Mouse (Mus musculus) neural tube, embryonic 12.5 days (tissue): ENCODE measurements around the gene Slfn14. TPM values are rescaled to one million over a fixed set of nuclear protein-coding genes. Genes with fewer than 3 reads are reported as not detected.
"Not testable (repeated sequence)": the region's sequence is repeated elsewhere in the genome, so short reads cannot be mapped to it uniquely, and the experiment has no call there.

Experiments
- ATAC-seq: fragments of 200-750 bp; cut with Nextera tagmentation; 2 replicates; pipeline ENCODE4 v1.8.0; 2017; ENCODE audit warnings: low read depth, mild to moderate bottlenecking, moderate TSS enrichment, moderate library complexity; ENCODE audit not compliant: low FRiP score
- H3K27ac ChIP-seq: fragments of 300-500 bp; sonication (generic); 2 replicates; pipeline ENCODE4 v1.5.1; 2016
- H3K27me3 ChIP-seq: fragments of 300-500 bp; sonication (generic); replicated peaks from 2 replicates; pipeline ENCODE4 v1.6.1; 2016; ENCODE audit warnings: mild to moderate bottlenecking
- H3K36me3 ChIP-seq: fragments of 300-500 bp; sonication (generic); 2 replicates; pipeline ENCODE4 v1.6.1; 2016; ENCODE audit warnings: mild to moderate bottlenecking
- H3K4me1 ChIP-seq: fragments of 300-500 bp; sonication (generic); 2 replicates; pipeline ENCODE4 v1.6.1; 2016
- H3K4me2 ChIP-seq: fragments of 300-500 bp; sonication (generic); replicated peaks from 2 replicates; pipeline ENCODE4 v1.6.1; 2016; ENCODE audit warnings: mild to moderate bottlenecking
- H3K4me3 ChIP-seq: fragments of 300-500 bp; sonication (generic); 2 replicates; pipeline ENCODE4 v1.5.1; 2016
- H3K9ac ChIP-seq: fragments of 300-500 bp; sonication (generic); 2 replicates; pipeline ENCODE4 v1.6.1; 2016; ENCODE audit warnings: mild to moderate bottlenecking
- H3K9me3 ChIP-seq: fragments of 300-500 bp; sonication (generic); 2 replicates; pipeline ENCODE4 v1.6.1; 2016; ENCODE audit warnings: mild to moderate bottlenecking
- WGBS: fragments of 180-500 bp; shearing (Covaris S2); methylation state at CpG from one replicate; pipeline ENCODE4 v1.1.7; 2016; 5-methylcytosine and 5-hydroxymethylcytosine counted together
- polyA plus RNA-seq: library from polyadenylated mRNA; unstranded; fragments of >200 nt; fragmentation: Nextera tagmentation; extraction: Ambion mirVana; gene quantifications from 2 replicates; pipeline ENCODE4 v1.2.1, GENCODE M21; 2016

The Slfn14 gene
- polyA plus RNA-seq, 1 experiment from 2014 or later, result 0.77 TPM

DNA sequence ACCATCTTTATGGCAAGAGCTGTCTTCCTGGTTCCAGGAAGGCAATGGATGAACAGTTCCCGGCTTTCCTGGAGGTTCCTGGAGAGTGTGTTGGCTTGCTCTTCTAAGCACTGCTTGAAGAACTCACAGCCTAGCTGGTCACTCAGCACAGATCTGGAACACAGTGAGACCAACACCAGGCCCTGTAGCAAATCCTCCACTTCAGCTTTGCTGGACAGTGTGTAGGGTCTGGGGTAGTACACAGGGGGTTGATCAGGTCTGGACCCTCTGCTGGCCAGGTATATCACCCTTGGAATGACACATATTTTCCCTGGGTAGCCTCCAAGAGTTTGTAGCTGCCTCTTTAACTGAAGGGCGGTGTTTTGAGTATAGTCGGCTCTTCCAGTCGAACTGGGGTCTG lies 7.5 kb downstream of the Slfn14 start:
- no peak overlapping the region for H3K4me2 ChIP-seq
- WGBS, result 85% methylated on average over 4 of the region's 4 CpGs
- peaks cover 5% of the 10 kb centered on the region; the same call in 1 of the 2 replicates for H3K4me1 ChIP-seq
- no peaks in the 10 kb centered on the region for H3K9me3 ChIP-seq
- no peak for ATAC-seq
- no peak overlapping the region for H3K9ac ChIP-seq
- H3K27ac ChIP-seq, result no peak overlapping the region
- no peaks in the 10 kb centered on the region for H3K27me3 ChIP-seq
- no peak overlapping the region for H3K4me3 ChIP-seq
- no peaks in the 10 kb centered on the region for H3K36me3 ChIP-seq

GRCm38 (mm10) chr11:83276251-83276650 lies 10.3 kb downstream of the Slfn14 start:
- no peak overlapping the region for H3K27ac ChIP-seq
- 77% methylated on average over 7 of the region's 7 CpGs for WGBS

GRCm38 (mm10) chr11:83271951-83272843 lies 14.3 kb downstream of the Slfn14 start:
- no peak for ATAC-seq
- 22% methylated on average over 2 of the region's 2 CpGs for WGBS
- no peak overlapping the region for H3K9ac ChIP-seq
- H3K27me3 ChIP-seq, result no peaks in the 10 kb centered on the region
- no peak overlapping the region for H3K4me2 ChIP-seq
- H3K27ac ChIP-seq, result no peak overlapping the region
- H3K36me3 ChIP-seq, result no peaks in the 10 kb centered on the region
- H3K4me3 ChIP-seq, result no peak overlapping the region
- H3K9me3 ChIP-seq, result no peaks in the 10 kb centered on the region
- no peaks in the 10 kb centered on the region for H3K4me1 ChIP-seq

More at GRCm38 (mm10) chr11:83276251-83276650, 10.3 kb downstream of the Slfn14 start:
- no peak for ATAC-seq
- Histone ChIP-seq H3K4me2 (no peak overlapping the region), H3K27me3 (no peaks in the 10 kb centered on the region), H3K9me3 (no peaks in the 10 kb centered on the region), H3K36me3 (no peaks in the 10 kb centered on the region), H3K4me1 (peaks cover 5% of the 10 kb centered on the region; the same call in 1 of the 2 replicates), H3K9ac (no peak overlapping the region), H3K4me3 (no peak overlapping the region)

- WGBS, result under 1% methylated on average over 26 of the region's 26 CpGs
- Histone ChIP-seq H3K4me2 (peak overlapping the region; percentile 58), H3K9me3 (no peaks in the 10 kb centered on the region), H3K27me3 (no peaks in the 10 kb centered on the region), H3K9ac (peak overlapping the region; percentile 56), H3K4me1 (no peaks in the 10 kb centered on the region), H3K4me3 (peak overlapping the region; percentile 46), H3K36me3 (no peaks in the 10 kb centered on the region), H3K27ac (peak overlapping the region; percentile 60; the same call in 1 of the 2 replicates)
- ATAC-seq, result peak; percentile 88
These were observed 15.2 kb downstream of the Slfn14 start for GRCm38 (mm10) chr11:83271151-83271950.

GRCm38 (mm10) chr11:83270842-83271150 lies 15.7 kb downstream of the Slfn14 start:
- peak overlapping the region; percentile 60; the same call in 1 of the 2 replicates for H3K27ac ChIP-seq
- no peaks in the 10 kb centered on the region for H3K27me3 ChIP-seq
- H3K36me3 ChIP-seq, result no peaks in the 10 kb centered on the region
- no peaks in the 10 kb centered on the region for H3K9me3 ChIP-seq
- WGBS, result 0% methylated on average over 6 of the region's 6 CpGs
- H3K4me1 ChIP-seq, result no peaks in the 10 kb centered on the region
- peak; percentile 62 for ATAC-seq
- peak overlapping the region; percentile 56 for H3K9ac ChIP-seq
- peak overlapping the region; percentile 46 for H3K4me3 ChIP-seq
- peak overlapping the region; percentile 58 for H3K4me2 ChIP-seq

DNA sequence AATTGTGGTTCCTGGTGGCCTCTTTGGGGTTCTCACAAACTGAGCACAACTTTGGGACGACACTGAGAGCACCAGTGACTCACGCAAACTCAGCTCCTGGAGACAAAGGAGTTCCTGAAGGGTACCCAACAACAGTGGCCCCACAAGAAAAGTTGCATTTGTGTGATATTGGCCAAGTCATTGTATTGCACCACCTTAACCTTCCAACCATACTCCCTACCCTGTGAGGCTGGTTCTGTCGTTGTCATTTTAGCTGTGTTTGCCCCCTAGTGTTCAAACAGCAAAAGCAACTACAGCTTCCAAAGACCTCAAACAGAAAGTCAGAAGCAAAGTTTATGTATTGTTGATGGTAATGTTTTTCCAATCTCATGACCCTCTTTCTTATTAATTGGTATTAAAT lies 23.4 kb downstream of the Slfn14 start:
- no peak for ATAC-seq

GRCm38 (mm10) chr11:83262673-83263072 lies 23.9 kb downstream of the Slfn14 start:
- H3K27ac ChIP-seq, result no peak overlapping the region
- H3K27me3 ChIP-seq, result no peaks in the 10 kb centered on the region
- ATAC-seq, result no peak
- H3K9ac ChIP-seq, result no peak overlapping the region
- H3K4me1 ChIP-seq, result no peaks in the 10 kb centered on the region
- H3K4me3 ChIP-seq, result no peak overlapping the region
- no peak overlapping the region for H3K4me2 ChIP-seq
- 91% methylated on average over 1 of the region's 1 CpGs for WGBS
- H3K9me3 ChIP-seq, result no peaks in the 10 kb centered on the region
- no peaks in the 10 kb centered on the region for H3K36me3 ChIP-seq

More for the DNA sequence above, 23.4 kb downstream of the Slfn14 start:
- Histone ChIP-seq H3K9ac (no peak overlapping the region), H3K4me2 (no peak overlapping the region), H3K36me3 (no peaks in the 10 kb centered on the region), H3K27me3 (no peaks in the 10 kb centered on the region), H3K4me3 (no peak overlapping the region), H3K4me1 (no peaks in the 10 kb centered on the region), H3K9me3 (no peaks in the 10 kb centered on the region), H3K27ac (no peak overlapping the region)
- WGBS, result 57% methylated on average over 3 of the region's 3 CpGs

GRCm38 (mm10) chr11:83257211-83257610 lies 29.3 kb downstream of the Slfn14 start:
- H3K36me3 ChIP-seq, H3K9me3 ChIP-seq, H3K4me3 ChIP-seq, H3K27me3 ChIP-seq, H3K27ac ChIP-seq, H3K4me2 ChIP-seq, ATAC-seq, H3K9ac ChIP-seq, H3K4me1 ChIP-seq: not testable (repeated sequence)
- WGBS, result 69% methylated on average over 5 of the region's 5 CpGs

- Histone ChIP-seq H3K36me3 (no peaks in the 10 kb centered on the region), H3K9ac (no peak overlapping the region), H3K4me1 (no peaks in the 10 kb centered on the region), H3K27ac (no peak overlapping the region), H3K27me3 (no peaks in the 10 kb centered on the region), H3K4me2 (no peak overlapping the region), H3K4me3 (no peak overlapping the region), H3K9me3 (no peaks in the 10 kb centered on the region)
- WGBS, result 13% methylated on average over 2 of the region's 2 CpGs
- ATAC-seq, result no peak
These were observed 46.7 kb downstream of the Slfn14 start for GRCm38 (mm10) chr11:83239811-83240210.

GRCm38 (mm10) chr11:83238389-83238788 lies 48.1 kb downstream of the Slfn14 start:
- H3K9me3 ChIP-seq, result no peaks in the 10 kb centered on the region
- WGBS, result 93% methylated on average over 2 of the region's 2 CpGs
- no peaks in the 10 kb centered on the region for H3K4me1 ChIP-seq
- H3K36me3 ChIP-seq, result no peaks in the 10 kb centered on the region
- no peak for ATAC-seq
- no peak overlapping the region for H3K4me3 ChIP-seq
- H3K27ac ChIP-seq, result no peak overlapping the region
- no peak overlapping the region for H3K4me2 ChIP-seq
- H3K27me3 ChIP-seq, result no peaks in the 10 kb centered on the region
- H3K9ac ChIP-seq, result no peak overlapping the region

DNA sequence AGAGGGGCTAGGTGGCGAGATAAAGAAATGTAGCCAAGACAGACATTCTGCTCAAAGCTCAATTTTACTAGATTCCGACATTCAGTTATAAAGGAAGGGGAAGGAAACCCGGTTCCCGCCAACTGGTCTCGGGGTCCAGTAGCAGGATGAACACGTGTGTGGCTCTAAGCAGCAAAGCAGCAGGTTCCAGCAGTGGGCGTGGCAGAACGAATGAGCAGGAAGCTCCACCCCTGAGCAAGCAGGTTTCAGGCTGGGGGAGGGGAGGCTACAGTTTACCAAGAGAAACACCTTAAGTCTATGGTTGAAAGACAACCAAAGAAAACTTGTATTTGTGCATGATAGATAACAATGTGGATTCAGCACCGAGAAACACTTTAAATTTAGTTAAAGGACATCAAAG lies 49.1 kb downstream of the Slfn14 start:
- H3K27ac ChIP-seq, H3K4me1 ChIP-seq, ATAC-seq, H3K27me3 ChIP-seq, H3K9me3 ChIP-seq, H3K4me2 ChIP-seq, H3K36me3 ChIP-seq, H3K9ac ChIP-seq, H3K4me3 ChIP-seq: not testable (repeated sequence)
- 82% methylated on average over 9 of the region's 9 CpGs for WGBS

DNA sequence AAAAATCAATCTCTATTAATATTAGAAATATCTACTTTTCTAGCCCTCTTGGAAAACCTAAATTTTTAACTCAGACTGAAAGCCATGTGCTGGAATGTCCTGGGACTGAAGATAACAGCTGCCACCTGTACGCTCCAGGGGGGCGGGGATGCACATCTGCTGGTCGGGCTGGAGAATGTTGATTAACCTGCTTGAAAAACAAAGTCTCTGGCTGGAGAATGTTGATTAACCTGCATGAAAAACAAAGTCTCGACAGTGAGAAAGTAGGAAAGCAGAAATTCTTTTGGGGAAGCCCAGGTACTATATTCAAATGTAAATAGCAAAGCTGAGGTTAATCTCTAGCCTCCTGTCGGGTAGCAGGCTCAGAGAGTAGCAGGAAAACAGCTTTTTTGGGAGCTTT lies 52.9 kb downstream of the Slfn14 start:
- not testable (repeated sequence) for ATAC-seq, H3K9me3 ChIP-seq, H3K4me2 ChIP-seq, H3K4me1 ChIP-seq, H3K9ac ChIP-seq, H3K4me3 ChIP-seq, H3K36me3 ChIP-seq, H3K27me3 ChIP-seq, H3K27ac ChIP-seq
- WGBS, result 59% methylated on average over 5 of the region's 5 CpGs
